Mouse (Mus musculus): ENCODE data around the gene Ostn.

- TF ChIP-seq CTCF (IDR thresholded peaks at IDR 0.05; ENCODE audit: borderline replicate concordance, insufficient read depth, low read depth, low read length) (no peak), POLR2A (IDR thresholded peaks at IDR 0.05; ENCODE audit: borderline replicate concordance, insufficient read depth, low read length) (no peak)
These were observed 63.4 kb downstream of the Ostn start for GRCm38 (mm10) chr16:27370700-27371099.
